Mouse (Mus musculus): ENCODE measurements around the gene Galnt16. TPM values are rescaled to one million over a fixed set of nuclear protein-coding genes. Genes with fewer than 3 reads are reported as not detected.

Gene Galnt16
- polyA plus RNA-seq, 1 experiment = 30.7 TPM

- no peak overlapping the region for H3K4me3 ChIP-seq (ENCODE audit: insufficient read depth, low read length)
- H3K4me1 ChIP-seq (ENCODE audit: control insufficient read depth, insufficient read depth, low read length) = peaks cover 7% of the 10 kb centered on the region
- no peak overlapping the region for H3K27ac ChIP-seq (ENCODE audit: insufficient read depth, low read length)
- TF ChIP-seq CTCF (IDR thresholded peaks at IDR 0.05; ENCODE audit: extremely low read depth, insufficient read depth, low read length) (no peak), POLR2A (IDR thresholded peaks at IDR 0.05; ENCODE audit: extremely low read depth, insufficient read depth, low read length) (no peak)
These were observed 84.4 kb downstream of the Galnt16 start for GRCm38 (mm10) chr12:80602432-80602831.

- Histone ChIP-seq H3K4me3 (ENCODE audit: insufficient read depth, low read length) (no peak overlapping the region), H3K4me1 (ENCODE audit: control insufficient read depth, insufficient read depth, low read length) (peaks cover 5% of the 10 kb centered on the region), H3K27ac (ENCODE audit: insufficient read depth, low read length) (no peak overlapping the region)
- TF ChIP-seq POLR2A (IDR thresholded peaks at IDR 0.05; ENCODE audit: extremely low read depth, insufficient read depth, low read length) = no peak
- TF ChIP-seq CTCF (IDR thresholded peaks at IDR 0.05; ENCODE audit: extremely low read depth, insufficient read depth, low read length) = no peak
These were observed 85.5 kb downstream of the Galnt16 start for GRCm38 (mm10) chr12:80603566-80603965.

- peaks cover 5% of the 10 kb centered on the region for H3K4me1 ChIP-seq (ENCODE audit: control insufficient read depth, insufficient read depth, low read length)
- H3K4me3 ChIP-seq (ENCODE audit: insufficient read depth, low read length) = no peak overlapping the region
- no peak overlapping the region for H3K27ac ChIP-seq (ENCODE audit: insufficient read depth, low read length)
- TF ChIP-seq POLR2A (IDR thresholded peaks at IDR 0.05; ENCODE audit: extremely low read depth, insufficient read depth, low read length) = no peak
- no peak for TF ChIP-seq CTCF (IDR thresholded peaks at IDR 0.05; ENCODE audit: extremely low read depth, insufficient read depth, low read length)
These were observed 86.1 kb downstream of the Galnt16 start for GRCm38 (mm10) chr12:80604218-80604617.

- peaks cover 5% of the 10 kb centered on the region for H3K4me1 ChIP-seq (ENCODE audit: control insufficient read depth, insufficient read depth, low read length)
- TF ChIP-seq POLR2A (IDR thresholded peaks at IDR 0.05; ENCODE audit: extremely low read depth, insufficient read depth, low read length) (no peak), CTCF (IDR thresholded peaks at IDR 0.05; ENCODE audit: extremely low read depth, insufficient read depth, low read length) (no peak)
- no peak overlapping the region for H3K4me3 ChIP-seq (ENCODE audit: insufficient read depth, low read length)
- H3K27ac ChIP-seq (ENCODE audit: insufficient read depth, low read length) = no peak overlapping the region
These were observed 90.5 kb downstream of the Galnt16 start for GRCm38 (mm10) chr12:80608576-80608975.

GRCm38 (mm10) chr12:80609928-80610327 is 91.9 kb downstream of the Galnt16 start:
- Histone ChIP-seq H3K27ac (ENCODE audit: insufficient read depth, low read length) (no peak overlapping the region), H3K4me1 (ENCODE audit: control insufficient read depth, insufficient read depth, low read length) (no peaks in the 10 kb centered on the region), H3K4me3 (ENCODE audit: insufficient read depth, low read length) (no peak overlapping the region)
- TF ChIP-seq CTCF (IDR thresholded peaks at IDR 0.05; ENCODE audit: extremely low read depth, insufficient read depth, low read length) (no peak), POLR2A (IDR thresholded peaks at IDR 0.05; ENCODE audit: extremely low read depth, insufficient read depth, low read length) (no peak)

- no peak for TF ChIP-seq CTCF (IDR thresholded peaks at IDR 0.05; ENCODE audit: extremely low read depth, insufficient read depth, low read length)
- TF ChIP-seq POLR2A (IDR thresholded peaks at IDR 0.05; ENCODE audit: extremely low read depth, insufficient read depth, low read length) = no peak
- H3K4me1 ChIP-seq (ENCODE audit: control insufficient read depth, insufficient read depth, low read length) = no peaks in the 10 kb centered on the region
- H3K27ac ChIP-seq (ENCODE audit: insufficient read depth, low read length) = no peak overlapping the region
- H3K4me3 ChIP-seq (ENCODE audit: insufficient read depth, low read length) = no peak overlapping the region
These were observed 94.2 kb downstream of the Galnt16 start for GRCm38 (mm10) chr12:80612113-80612791.

GRCm38 (mm10) chr12:80615371-80616257 is 97.5 kb downstream of the Galnt16 start:
- H3K4me1 ChIP-seq (ENCODE audit: control insufficient read depth, insufficient read depth, low read length) = no peaks in the 10 kb centered on the region
- no peak for TF ChIP-seq POLR2A (IDR thresholded peaks at IDR 0.05; ENCODE audit: extremely low read depth, insufficient read depth, low read length)
- TF ChIP-seq CTCF (IDR thresholded peaks at IDR 0.05; ENCODE audit: extremely low read depth, insufficient read depth, low read length) = no peak
- no peak overlapping the region for H3K4me3 ChIP-seq (ENCODE audit: insufficient read depth, low read length)
- H3K27ac ChIP-seq (ENCODE audit: insufficient read depth, low read length) = no peak overlapping the region

- H3K27ac ChIP-seq (ENCODE audit: insufficient read depth, low read length) = no peak overlapping the region
- no peak for TF ChIP-seq CTCF (IDR thresholded peaks at IDR 0.05; ENCODE audit: extremely low read depth, insufficient read depth, low read length)
- TF ChIP-seq POLR2A (IDR thresholded peaks at IDR 0.05; ENCODE audit: extremely low read depth, insufficient read depth, low read length) = no peak
- H3K4me3 ChIP-seq (ENCODE audit: insufficient read depth, low read length) = no peak overlapping the region
- no peaks in the 10 kb centered on the region for H3K4me1 ChIP-seq (ENCODE audit: control insufficient read depth, insufficient read depth, low read length)
These were observed 102.4 kb downstream of the Galnt16 start for GRCm38 (mm10) chr12:80620501-80620900.

- Histone ChIP-seq H3K4me1 (ENCODE audit: control insufficient read depth, insufficient read depth, low read length) (no peaks in the 10 kb centered on the region), H3K27ac (ENCODE audit: insufficient read depth, low read length) (no peak overlapping the region), H3K4me3 (ENCODE audit: insufficient read depth, low read length) (no peak overlapping the region)
- TF ChIP-seq POLR2A (IDR thresholded peaks at IDR 0.05; ENCODE audit: extremely low read depth, insufficient read depth, low read length) (no peak), CTCF (IDR thresholded peaks at IDR 0.05; ENCODE audit: extremely low read depth, insufficient read depth, low read length) (no peak)
These were observed 113.7 kb downstream of the Galnt16 start for GRCm38 (mm10) chr12:80631790-80632189.

Data from cortical plate, adult 2 months (tissue).